Mouse (Mus musculus) kidney, postnatal 0 days (tissue): ENCODE results near the gene Obscn. TPM values are rescaled to one million over a fixed set of nuclear protein-coding genes. Genes with fewer than 3 reads are reported as not detected.

Experiments used
- ATAC-seq: fragments of 200-750 bp; cut with Nextera tagmentation; replicated peaks from 2 replicates; pipeline ENCODE4 v1.8.0; 2017; ENCODE audit warnings: low read depth, moderate number of reproducible peaks, moderate TSS enrichment, moderate library complexity; ENCODE audit not compliant: low FRiP score
- DNase-seq: peaks from one replicate; pipeline ENCODE4 v3.0.0-alpha.2; 2016; ENCODE audit warnings: low spot score
- H3K27ac ChIP-seq: fragments of 300-500 bp; sonication (generic); 2 replicates; pipeline ENCODE4 v1.5.1; 2014; ENCODE audit warnings: mild to moderate bottlenecking
- H3K27me3 ChIP-seq: fragments of 300-500 bp; sonication (generic); 2 replicates; pipeline ENCODE4 v1.6.1; 2014; ENCODE audit warnings: low read length, mixed read lengths; ENCODE audit not compliant: insufficient read depth
- H3K36me3 ChIP-seq: fragments of 300-500 bp; sonication (generic); 2 replicates; pipeline ENCODE4 v1.6.1; 2014; ENCODE audit warnings: low read length, mixed read lengths; ENCODE audit not compliant: insufficient read depth
- H3K4me1 ChIP-seq: fragments of 300-500 bp; sonication (generic); replicated peaks from 2 replicates; pipeline ENCODE4 v1.6.1; 2014; ENCODE audit warnings: antibody characterized with exemption, low read length, mixed read lengths; ENCODE audit not compliant: insufficient read depth
- H3K4me2 ChIP-seq: fragments of 300-500 bp; sonication (generic); 2 replicates; pipeline ENCODE4 v1.6.1; 2014; ENCODE audit warnings: mild to moderate bottlenecking, low read length, moderate library complexity, mixed read lengths
- H3K4me3 ChIP-seq: fragments of 300-500 bp; sonication (generic); replicated peaks from 2 replicates; pipeline ENCODE4 v1.5.1; 2014; ENCODE audit warnings: low read depth, low read length
- H3K9ac ChIP-seq: fragments of 300-500 bp; sonication (generic); 2 replicates; pipeline ENCODE4 v1.6.1; 2014; ENCODE audit warnings: low read depth, low read length
- H3K9me3 ChIP-seq: fragments of 300-500 bp; sonication (generic); replicated peaks from 2 replicates; pipeline ENCODE4 v1.6.1; 2016; ENCODE audit warnings: low read length, inconsistent platforms, mixed read lengths
- CTCF ChIP-seq: IDR thresholded peaks from 2 replicates; pipeline ENCODE4 v1.5.1; 2016; ENCODE audit warnings: antibody characterized with exemption, low read depth, mild to moderate bottlenecking, moderate library complexity
- WGBS: fragments of 180-500 bp; shearing (Covaris S2); extraction: QIAGEN DNeasy Blood & Tissue Kit; methylation state at CpG from one replicate; pipeline ENCODE4 v1.1.7; 2014; 5-methylcytosine and 5-hydroxymethylcytosine counted together
- polyA plus RNA-seq: library from polyadenylated mRNA; unstranded; fragments of >200 nt; fragmentation: Nextera tagmentation; extraction: Ambion mirVana; gene quantifications from 2 replicates; pipeline ENCODE4 v1.2.1, GENCODE M21; 2015

Obscn gene
- polyA plus RNA-seq, 1 experiment from 2014 or later, result 0.20 TPM

- H3K36me3 ChIP-seq, result peaks cover 35% of the 10 kb centered on the region
- 83% methylated on average over 3 of the region's 3 CpGs for WGBS
- 0 out of 2 replicates have a peak, but pooled peaks cover 3% of the 10 kb centered on the region for H3K4me1 ChIP-seq
- ATAC-seq (no peak), DNase-seq (no peak)
- H3K9me3 ChIP-seq, result no peaks in the 10 kb centered on the region
- H3K9ac ChIP-seq, result no peak overlapping the region
- H3K27me3 ChIP-seq, result no peaks in the 10 kb centered on the region
- no peak overlapping the region for H3K27ac ChIP-seq
- no peak overlapping the region for H3K4me3 ChIP-seq
- no peak for TF ChIP-seq CTCF
- no peak overlapping the region for H3K4me2 ChIP-seq
Observed at GRCm38 (mm10) chr11:58991911-58992310, 144.3 kb downstream of the Obscn start.

GRCm38 (mm10) chr11:58990794-58991193 is 145.4 kb downstream of the Obscn start:
- no peak overlapping the region for H3K9ac ChIP-seq
- H3K27ac ChIP-seq, result no peak overlapping the region
- H3K27me3 ChIP-seq, result no peaks in the 10 kb centered on the region
- whole genome bisulfite sequencing, result 83% methylated on average over 9 of the region's 9 CpGs
- ATAC-seq, result no peak
- TF ChIP-seq CTCF, result no peak
- DNase-seq, result no peak
- H3K4me1 ChIP-seq, result 0 out of 2 replicates have a peak, but pooled peaks cover 3% of the 10 kb centered on the region
- H3K4me2 ChIP-seq, result no peak overlapping the region
- H3K9me3 ChIP-seq, result no peaks in the 10 kb centered on the region
- no peak overlapping the region for H3K4me3 ChIP-seq
- H3K36me3 ChIP-seq, result peaks cover 35% of the 10 kb centered on the region

- DNase-seq, result no peak
- no peak for ATAC-seq
- 88% methylated on average over 17 of the region's 17 CpGs for WGBS
- Histone ChIP-seq H3K4me3 (no peak overlapping the region), H3K27me3 (no peaks in the 10 kb centered on the region), H3K9me3 (no peaks in the 10 kb centered on the region), H3K4me2 (no peak overlapping the region), H3K4me1 (0 out of 2 replicates have a peak, but pooled peaks cover 3% of the 10 kb centered on the region), H3K36me3 (peaks cover 37% of the 10 kb centered on the region), H3K27ac (no peak overlapping the region), H3K9ac (no peak overlapping the region)
- TF ChIP-seq CTCF, result no peak
Observed at GRCm38 (mm10) chr11:58990141-58990540, 146.1 kb downstream of the Obscn start.

GRCm38 (mm10) chr11:58989166-58989565 is 147.0 kb downstream of the Obscn start:
- DNase-seq, result no peak
- H3K4me2 ChIP-seq, result no peak overlapping the region
- no peak overlapping the region for H3K4me3 ChIP-seq
- no peaks in the 10 kb centered on the region for H3K27me3 ChIP-seq
- TF ChIP-seq CTCF, result no peak
- 0 out of 2 replicates have a peak, but pooled peaks cover under 1% of the 10 kb centered on the region for H3K4me1 ChIP-seq
- H3K9ac ChIP-seq, result no peak overlapping the region
- 96% methylated on average over 4 of the region's 4 CpGs for WGBS
- H3K9me3 ChIP-seq, result no peaks in the 10 kb centered on the region
- no peak for ATAC-seq
- H3K27ac ChIP-seq, result no peak overlapping the region
- peaks cover 42% of the 10 kb centered on the region for H3K36me3 ChIP-seq

- Histone ChIP-seq H3K4me3 (no peak overlapping the region), H3K27me3 (no peaks in the 10 kb centered on the region), H3K36me3 (peaks cover 52% of the 10 kb centered on the region), H3K4me1 (0 out of 2 replicates have a peak, but pooled peaks cover 6% of the 10 kb centered on the region), H3K4me2 (no peak overlapping the region), H3K9ac (no peak overlapping the region), H3K9me3 (no peaks in the 10 kb centered on the region), H3K27ac (no peak overlapping the region)
- DNase-seq (no peak), ATAC-seq (no peak)
- 83% methylated on average over 3 of the region's 3 CpGs for WGBS
- TF ChIP-seq CTCF, result no peak
Observed at GRCm38 (mm10) chr11:58985299-58985917, 150.8 kb downstream of the Obscn start.

- DNase-seq, result no peak
- WGBS, result 95% methylated on average over 7 of the region's 7 CpGs
- Histone ChIP-seq H3K4me3 (no peak overlapping the region), H3K36me3 (peaks cover 45% of the 10 kb centered on the region), H3K9ac (no peak overlapping the region), H3K4me1 (peaks cover 13% of the 10 kb centered on the region; the same call in 1 of the 2 replicates), H3K27me3 (no peaks in the 10 kb centered on the region), H3K27ac (no peak overlapping the region), H3K4me2 (no peak overlapping the region), H3K9me3 (no peaks in the 10 kb centered on the region)
- ATAC-seq, result no peak
- TF ChIP-seq CTCF, result no peak
Observed at GRCm38 (mm10) chr11:58984657-58985056, 151.5 kb downstream of the Obscn start.
